Mouse (Mus musculus) cerebellum, adult 2 months (tissue): ENCODE data around the gene Ch25h.

Source experiments
- CTCF ChIP-seq: fragments of 200-500 bp; IDR thresholded peaks from 2 replicates; pipeline ENCODE4 v1.5.1; 2011; ENCODE audit warnings: low read depth, mild to moderate bottlenecking, control low read depth, low read length, moderate library complexity, borderline replicate concordance; ENCODE audit not compliant: insufficient read depth
- POLR2A ChIP-seq: fragments of 200-500 bp; IDR thresholded peaks from 2 replicates; pipeline ENCODE4 v1.6.1; 2011; ENCODE audit warnings: low read length, control low read depth, borderline replicate concordance; ENCODE audit not compliant: insufficient read depth

GRCm38 (mm10) chr19:34515681-34516080, 40.7 kb upstream of the Ch25h start:
- no peak for TF ChIP-seq POLR2A
- TF ChIP-seq CTCF = no peak
